Mouse (Mus musculus) lung, postnatal 10 days (tissue): Measurements from ENCODE around the gene Gm9964.
"Not testable (repeated sequence)": the region's sequence is repeated elsewhere in the genome, so short reads cannot be mapped to it uniquely, and the experiment has no call there.

Experiments used
- DNase-seq: peaks from one replicate; pipeline ENCODE4 v3.0.0; 2021

Gm9964 gene

DNA sequence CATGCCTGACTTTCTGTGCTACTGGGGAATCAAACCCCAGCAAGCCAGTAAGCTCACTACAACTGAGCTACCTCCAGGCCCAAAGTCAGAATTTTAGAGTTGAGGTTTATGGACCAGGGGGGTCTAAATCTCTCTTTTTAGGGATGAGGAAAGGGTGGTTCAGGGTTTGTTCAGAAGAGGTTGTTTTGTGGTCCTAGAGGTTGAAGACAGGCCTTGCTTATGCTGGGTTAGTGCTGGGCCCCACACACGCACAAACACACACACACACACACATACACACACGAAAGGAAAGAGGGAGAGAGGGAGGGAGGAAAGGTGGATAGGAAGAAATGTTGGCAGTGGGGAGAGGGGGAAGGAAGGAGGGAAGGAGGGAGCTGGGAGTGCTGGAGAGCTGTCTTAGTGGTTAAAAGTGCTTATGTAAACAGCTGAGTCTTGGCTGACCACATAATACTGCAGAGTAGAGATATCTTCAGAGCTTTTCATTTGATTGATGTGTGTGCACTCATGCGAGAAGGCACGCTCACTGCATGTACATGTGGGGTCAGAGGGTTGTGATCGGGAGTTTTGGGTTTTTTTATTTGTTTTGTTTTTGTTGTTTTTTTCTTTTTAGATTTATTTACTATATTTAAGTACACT is at the start of gene Gm9964:
Gm9964 (minus strand) TSS at position 51 of the 636 bp plus-strand sequence.
- DNase-seq = no peak

- DNase-seq = peak; percentile 70
These were observed 43.4 kb upstream of the Gm9964 start for GRCm38 (mm10) chr11:79339808-79340781.

- peak; percentile 97 for DNase-seq
These were observed 42.6 kb upstream of the Gm9964 start, which contains the start of gene Nf1 for GRCm38 (mm10) chr11:79339234-79339807. TSS of gene Nf1 (plus strand) at chr11:79339693.

- DNase-seq = no peak
These were observed 41.9 kb upstream of the Gm9964 start for GRCm38 (mm10) chr11:79338621-79339020.

GRCm38 (mm10) chr11:79336722-79337267 is 40.1 kb upstream of the Gm9964 start:
- peak; percentile 17 for DNase-seq

DNA sequence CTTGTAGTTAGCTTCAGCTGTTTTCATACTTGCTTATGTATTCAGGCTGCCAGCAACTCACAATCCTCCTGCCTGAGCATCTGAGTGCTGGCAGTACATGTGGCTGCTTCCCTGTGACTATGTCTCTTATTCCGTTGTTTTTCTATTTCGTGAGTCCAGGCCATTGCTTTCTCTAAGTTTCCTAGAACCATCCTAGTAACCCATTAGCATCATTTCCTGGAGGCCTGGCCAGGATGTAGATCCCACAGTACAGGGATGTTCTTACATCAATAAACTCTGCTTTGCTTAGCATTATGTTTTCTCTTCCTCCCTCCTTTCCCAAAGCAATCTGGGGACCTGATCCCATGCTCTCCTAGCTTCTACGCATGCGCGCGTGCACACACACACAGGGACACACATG is 38.4 kb upstream of the Gm9964 start:
- no peak for DNase-seq

DNA sequence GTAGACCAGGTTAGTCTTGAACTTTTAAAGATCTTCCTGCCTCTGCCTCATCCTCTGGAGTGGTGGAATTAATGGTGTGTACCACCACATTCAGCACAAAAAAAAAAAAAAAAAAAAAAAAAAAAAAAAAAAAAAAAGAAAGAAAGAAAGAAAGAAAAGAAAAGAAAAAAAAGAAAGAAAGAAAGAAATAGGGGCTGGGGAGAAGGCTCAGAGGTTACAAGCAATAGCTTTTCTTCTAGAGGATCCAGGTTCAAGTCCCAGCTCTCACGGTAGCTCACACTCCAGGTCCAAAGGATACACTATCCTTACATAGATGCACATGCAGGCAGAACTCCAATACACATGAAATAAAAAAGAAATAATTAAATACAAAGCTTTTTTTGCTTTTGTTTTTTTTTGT is 32.9 kb upstream of the Gm9964 start:
- no peak for DNase-seq

DNA sequence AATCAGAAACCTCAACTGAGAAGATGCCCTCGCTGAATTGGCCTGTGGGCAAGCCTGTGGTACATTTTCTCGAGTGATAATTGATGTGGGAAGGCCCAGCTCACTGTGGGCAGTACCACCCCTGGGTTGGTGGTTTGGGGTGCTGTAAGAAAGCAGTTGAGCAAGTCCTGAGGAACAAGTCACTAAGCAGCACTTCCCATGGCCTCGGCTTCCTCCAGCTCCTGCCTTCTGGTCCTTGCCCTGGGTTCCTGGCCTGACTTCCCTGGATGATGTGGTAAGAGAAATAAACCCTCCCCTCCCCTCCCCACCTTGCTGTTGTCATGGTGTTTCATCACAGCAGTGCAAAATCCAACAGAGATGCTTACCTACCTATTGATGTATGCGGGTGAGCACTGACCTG is 31.4 kb upstream of the Gm9964 start:
- DNase-seq = no peak

DNA sequence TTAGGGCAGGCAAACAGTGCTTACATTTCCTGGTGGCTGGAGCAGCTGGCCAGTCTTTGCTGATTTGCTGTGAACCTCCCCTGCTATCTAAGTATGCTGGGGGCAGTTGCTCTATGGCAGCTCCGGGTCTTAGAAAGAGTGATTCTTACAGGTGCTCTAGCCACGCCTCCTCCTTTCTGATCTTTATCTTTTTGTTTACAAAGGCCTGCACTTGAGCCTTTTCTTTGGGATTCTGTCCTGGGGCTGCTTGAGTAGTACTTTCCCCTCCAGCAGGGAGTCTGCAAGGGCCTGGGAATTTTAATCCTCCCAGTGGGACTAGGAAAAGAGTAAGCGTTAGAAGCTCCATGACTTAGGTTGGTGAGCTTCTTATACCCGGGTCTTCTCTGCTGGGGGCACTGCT is 30.4 kb upstream of the Gm9964 start:
- DNase-seq = no peak

DNA sequence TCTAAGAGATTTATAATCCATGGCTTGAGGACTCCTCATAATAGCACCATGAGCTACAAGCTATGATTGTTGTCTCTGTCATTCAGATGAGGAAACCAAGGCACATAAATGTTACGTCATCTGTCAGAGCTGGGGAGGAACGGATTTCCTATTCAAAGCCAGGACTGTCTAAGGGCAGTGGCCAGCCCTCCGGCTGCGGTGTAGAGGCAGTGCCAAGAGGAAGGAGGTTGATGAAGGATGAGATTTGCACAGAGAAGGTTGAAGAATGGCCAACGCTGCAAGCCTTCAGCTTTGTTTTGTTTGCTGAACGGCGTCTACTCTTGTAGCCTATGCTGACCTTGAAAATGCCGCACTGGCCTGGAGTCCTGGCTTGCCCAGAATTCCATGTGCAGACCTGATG is 29.0 kb upstream of the Gm9964 start:
- DNase-seq = peak; percentile 33

DNA sequence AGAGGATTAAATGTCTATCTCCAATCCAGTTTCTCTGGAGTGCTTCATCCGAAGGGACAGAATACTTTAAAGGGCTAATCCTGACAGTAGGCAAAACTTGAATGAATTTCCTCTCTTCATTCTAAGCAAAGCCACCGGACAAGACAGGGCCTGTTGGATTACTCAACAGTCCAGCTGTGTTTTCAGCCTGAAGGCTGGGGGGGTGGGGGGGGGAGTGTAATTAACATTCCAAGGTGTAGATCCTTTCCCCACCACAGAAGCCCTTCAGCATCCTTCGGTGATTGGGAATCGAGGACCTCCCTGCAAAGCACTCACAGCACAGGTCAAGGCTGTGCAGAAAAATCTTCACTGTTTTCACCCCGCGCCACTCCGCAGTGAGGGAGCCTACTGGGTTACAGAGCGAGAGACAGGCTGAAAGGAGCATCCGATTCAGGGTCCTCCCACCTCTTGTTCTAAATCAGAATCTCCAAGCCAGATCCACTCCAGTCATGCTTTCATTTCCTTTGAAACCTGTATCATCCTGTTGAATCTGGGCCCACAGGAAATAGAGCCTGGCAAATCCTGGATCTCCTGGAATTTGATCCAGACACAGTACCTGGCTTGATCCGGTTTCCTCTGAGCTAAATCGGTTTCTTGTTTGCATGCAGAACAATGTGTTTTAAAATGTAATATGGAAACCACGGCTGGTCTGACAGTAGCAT is 27.4 kb upstream of the Gm9964 start:
- DNase-seq = no peak

GRCm38 (mm10) chr11:79319807-79320206 is 23.1 kb upstream of the Gm9964 start:
- DNase-seq = peak; percentile 44

- no peak for DNase-seq
These were observed 20.2 kb upstream of the Gm9964 start for GRCm38 (mm10) chr11:79316807-79317345.

DNA sequence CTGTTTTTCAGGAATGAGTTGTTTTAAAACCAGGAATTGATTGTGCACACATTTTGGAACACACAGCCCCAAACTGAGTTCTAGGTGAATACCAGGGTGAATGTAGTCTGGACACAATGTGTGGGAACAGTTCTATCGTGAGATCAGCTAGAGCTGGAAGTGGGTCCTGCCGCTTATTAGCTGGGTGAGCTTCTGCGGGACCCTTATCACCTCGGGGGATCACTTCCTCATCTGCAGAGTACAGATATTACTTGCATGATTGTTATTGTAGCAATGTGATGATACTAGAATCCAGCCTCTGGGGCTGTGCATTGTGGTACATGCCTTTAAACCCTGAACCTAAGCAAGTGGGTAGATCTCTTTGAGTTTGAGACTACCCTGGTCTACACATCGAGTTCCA is 13.8 kb upstream of the Gm9964 start:
- no peak for DNase-seq

DNA sequence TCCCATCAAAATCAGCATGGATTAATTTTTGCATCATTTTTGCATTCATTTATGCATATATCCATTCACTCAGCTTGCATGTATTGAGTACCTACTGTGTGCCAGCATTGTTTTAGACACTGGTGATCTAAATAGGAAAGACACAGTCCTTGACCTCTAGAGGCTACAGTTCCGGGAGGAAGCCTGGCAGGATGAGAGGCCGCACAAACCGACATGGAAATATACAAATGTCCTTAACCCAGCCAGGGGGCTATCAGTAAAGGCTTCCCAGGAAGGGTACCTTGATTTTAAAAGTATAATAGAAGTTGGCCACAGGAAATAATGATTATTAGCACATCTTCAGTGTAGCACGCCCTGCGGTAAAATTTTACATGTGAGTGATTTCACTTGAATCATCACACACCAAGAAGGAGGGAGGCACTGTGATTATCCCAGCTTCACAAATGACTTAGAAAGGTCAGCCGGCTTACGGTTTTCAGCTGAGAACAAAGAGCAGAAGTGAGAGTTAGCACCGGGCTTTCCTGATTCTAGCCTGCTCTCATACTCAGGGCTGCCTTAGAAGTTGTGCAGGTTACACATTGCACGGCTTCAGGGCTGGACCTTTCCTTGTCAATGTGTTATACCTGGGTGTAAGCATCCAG is 11.0 kb upstream of the Gm9964 start:
- no peak for DNase-seq

GRCm38 (mm10) chr11:79306996-79307395 is 10.3 kb upstream of the Gm9964 start:
- DNase-seq = peak; percentile 65

GRCm38 (mm10) chr11:79306510-79306909 is 9.8 kb upstream of the Gm9964 start:
- DNase-seq = peak; percentile 58

- no peak for DNase-seq
These were observed 9.1 kb upstream of the Gm9964 start for GRCm38 (mm10) chr11:79305697-79306340.

DNA sequence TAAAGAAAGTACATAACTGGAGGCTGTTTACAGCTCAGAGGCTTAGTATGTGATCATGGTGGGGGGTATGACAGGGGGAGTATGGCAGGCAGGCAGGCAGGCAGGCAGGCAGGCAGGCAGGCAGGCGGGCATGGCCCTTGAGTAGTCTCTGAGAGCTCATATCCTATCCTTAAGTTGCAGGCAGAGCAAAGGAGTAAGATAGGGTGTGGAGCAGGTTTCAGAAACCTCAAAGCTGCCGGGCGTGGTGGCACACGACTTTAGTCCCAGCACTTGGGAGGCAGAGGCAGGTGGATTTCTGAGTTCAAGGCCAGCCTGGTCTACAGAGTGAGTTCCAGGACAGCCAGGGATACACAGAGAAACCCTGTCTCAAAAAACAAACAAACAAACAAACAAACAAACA is 7.5 kb upstream of the Gm9964 start:
- DNase-seq = not testable (repeated sequence)

DNA sequence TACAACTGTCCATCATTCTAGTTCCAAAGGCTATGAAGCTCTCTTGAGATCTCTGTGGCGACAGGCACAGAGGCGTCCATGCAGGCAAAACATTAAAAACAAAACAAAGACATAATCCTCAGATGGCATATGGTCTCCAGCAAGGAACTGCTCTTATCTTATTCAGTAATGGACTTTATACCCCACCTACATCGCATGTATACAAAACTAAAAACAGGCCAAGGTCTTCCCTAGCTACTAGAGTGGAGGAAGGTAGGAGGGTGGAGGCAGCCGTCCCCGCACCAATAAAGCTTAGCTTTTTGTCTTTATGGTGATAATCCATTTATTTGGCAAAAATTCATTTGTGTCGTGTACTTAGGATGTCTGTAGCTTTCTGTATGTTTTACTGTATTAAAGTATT is 6.4 kb upstream of the Gm9964 start:
- DNase-seq = no peak

GRCm38 (mm10) chr11:79299719-79300431 is 3.2 kb upstream of the Gm9964 start:
- DNase-seq = peak; percentile 40
